Mouse (Mus musculus): ENCODE results near the gene Slc39a11. TPM values are rescaled to one million over a fixed set of nuclear protein-coding genes. Genes with fewer than 3 reads are reported as not detected.

Slc39a11 gene
- polyA plus RNA-seq, 1 experiment = 0.08 TPM

DNA sequence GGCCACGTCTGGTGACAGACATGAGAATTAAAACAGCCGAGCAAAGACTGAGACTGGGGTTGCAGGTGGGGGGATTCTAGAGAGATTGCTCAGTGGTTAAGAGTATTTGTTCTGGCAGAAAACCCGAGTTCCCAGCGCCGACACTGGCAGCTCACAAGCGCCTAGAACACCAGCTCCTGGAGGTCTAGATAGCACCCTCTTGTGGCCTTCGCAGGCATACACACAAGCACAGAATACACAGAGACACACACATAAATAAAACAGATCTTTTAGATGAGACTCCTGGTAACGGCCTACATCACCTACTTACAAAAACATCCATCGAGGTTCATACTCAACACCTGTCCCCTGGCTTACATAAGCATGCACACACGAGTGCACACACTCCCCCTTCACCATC lies 165.8 kb downstream of the Slc39a11 start:
- no peaks in the 10 kb centered on the region for H3K9me3 ChIP-seq (ENCODE audit: control insufficient read depth, low read length)
- no peaks in the 10 kb centered on the region for H3K27me3 ChIP-seq (ENCODE audit: control insufficient read depth)
- H3K4me1 ChIP-seq (ENCODE audit: control insufficient read depth) = peaks cover 31% of the 10 kb centered on the region
- no peak overlapping the region for H3K4me3 ChIP-seq (replicated peaks)
- no peak for TF ChIP-seq GATA1 (IDR thresholded peaks at IDR 0.05; ENCODE audit: low read length)
- no peak for TF ChIP-seq TAL1 (IDR thresholded peaks at IDR 0.05; ENCODE audit: low read length)
- no peaks in the 10 kb centered on the region for H3K36me3 ChIP-seq (ENCODE audit: control insufficient read depth)

DNA sequence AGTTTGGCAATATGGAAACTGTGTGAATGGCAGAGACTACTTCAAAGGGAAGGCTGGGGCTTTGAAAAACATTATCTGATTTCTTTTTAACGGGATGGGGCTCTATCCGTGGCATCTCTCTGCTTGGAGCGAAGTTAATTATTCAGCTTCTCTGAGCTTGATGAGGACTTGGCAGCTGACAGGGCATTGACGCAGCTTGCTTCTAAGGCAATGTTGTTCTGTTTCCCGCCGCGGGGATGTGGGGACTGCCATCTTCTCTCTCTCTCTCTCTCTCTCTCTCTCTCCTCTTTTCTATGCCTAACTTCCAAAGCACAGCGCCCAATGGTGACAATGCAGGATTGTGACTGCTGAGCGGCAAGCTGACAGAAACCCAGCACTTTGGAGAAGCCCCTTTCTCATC lies 172.3 kb downstream of the Slc39a11 start:
- H3K27me3 ChIP-seq (ENCODE audit: control insufficient read depth) = no peaks in the 10 kb centered on the region
- H3K4me3 ChIP-seq (replicated peaks) = no peak overlapping the region
- H3K9me3 ChIP-seq (ENCODE audit: control insufficient read depth, low read length) = no peaks in the 10 kb centered on the region
- no peaks in the 10 kb centered on the region for H3K4me1 ChIP-seq (ENCODE audit: control insufficient read depth)
- no peaks in the 10 kb centered on the region for H3K36me3 ChIP-seq (ENCODE audit: control insufficient read depth)
- no peak for TF ChIP-seq GATA1 (IDR thresholded peaks at IDR 0.05; ENCODE audit: low read length)
- TF ChIP-seq TAL1 (IDR thresholded peaks at IDR 0.05; ENCODE audit: low read length) = no peak

DNA sequence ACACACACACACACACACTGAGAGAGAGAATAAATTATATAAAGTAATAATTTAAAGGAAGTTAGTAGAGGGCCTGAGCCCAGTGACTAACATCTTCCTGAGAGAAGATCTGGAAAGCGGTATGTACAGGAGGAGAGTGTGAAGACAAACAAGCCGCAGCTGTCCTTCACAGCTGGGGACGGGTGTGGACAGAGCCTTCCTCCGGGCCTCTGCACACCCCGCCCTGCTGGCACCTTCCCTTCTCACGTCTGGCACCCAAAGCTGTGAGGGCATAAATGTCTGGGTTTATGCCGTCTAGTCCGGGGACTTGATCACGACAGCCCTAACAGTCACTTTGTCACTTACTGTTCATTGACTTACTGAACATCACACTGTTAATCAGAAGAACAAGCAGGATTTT lies 173.2 kb downstream of the Slc39a11 start:
- H3K4me3 ChIP-seq (replicated peaks) = no peak overlapping the region
- TF ChIP-seq TAL1 (IDR thresholded peaks at IDR 0.05; ENCODE audit: low read length) = no peak
- TF ChIP-seq GATA1 (IDR thresholded peaks at IDR 0.05; ENCODE audit: low read length) = no peak
- no peaks in the 10 kb centered on the region for H3K4me1 ChIP-seq (ENCODE audit: control insufficient read depth)
- H3K9me3 ChIP-seq (ENCODE audit: control insufficient read depth, low read length) = no peaks in the 10 kb centered on the region
- no peaks in the 10 kb centered on the region for H3K27me3 ChIP-seq (ENCODE audit: control insufficient read depth)
- H3K36me3 ChIP-seq (ENCODE audit: control insufficient read depth) = no peaks in the 10 kb centered on the region

DNA sequence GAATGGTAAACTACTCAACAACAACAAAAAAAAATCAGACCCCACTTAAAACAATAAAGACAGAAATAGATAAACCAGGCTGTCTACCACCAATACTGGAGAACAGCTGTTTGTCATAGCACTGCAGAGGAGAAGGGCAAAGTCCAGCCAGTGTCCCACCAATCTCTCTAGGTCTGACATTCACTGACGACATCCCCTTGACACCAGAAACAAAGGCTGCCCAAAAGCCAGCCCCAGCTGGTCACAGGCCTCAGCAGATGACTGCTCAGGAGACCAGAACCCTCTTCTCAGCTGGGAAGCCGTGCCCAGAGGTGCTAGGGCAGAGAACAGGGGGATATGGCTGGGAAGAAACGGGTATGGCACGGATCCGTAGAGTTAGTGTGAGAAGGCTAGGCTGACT lies 174.4 kb downstream of the Slc39a11 start:
- Histone ChIP-seq H3K27me3 (ENCODE audit: control insufficient read depth) (no peaks in the 10 kb centered on the region), H3K4me1 (ENCODE audit: control insufficient read depth) (no peaks in the 10 kb centered on the region), H3K4me3 (replicated peaks) (no peak overlapping the region), H3K36me3 (ENCODE audit: control insufficient read depth) (no peaks in the 10 kb centered on the region), H3K9me3 (ENCODE audit: control insufficient read depth, low read length) (no peaks in the 10 kb centered on the region)
- TF ChIP-seq TAL1 (IDR thresholded peaks at IDR 0.05; ENCODE audit: low read length) (no peak), GATA1 (IDR thresholded peaks at IDR 0.05; ENCODE audit: low read length) (no peak)

DNA sequence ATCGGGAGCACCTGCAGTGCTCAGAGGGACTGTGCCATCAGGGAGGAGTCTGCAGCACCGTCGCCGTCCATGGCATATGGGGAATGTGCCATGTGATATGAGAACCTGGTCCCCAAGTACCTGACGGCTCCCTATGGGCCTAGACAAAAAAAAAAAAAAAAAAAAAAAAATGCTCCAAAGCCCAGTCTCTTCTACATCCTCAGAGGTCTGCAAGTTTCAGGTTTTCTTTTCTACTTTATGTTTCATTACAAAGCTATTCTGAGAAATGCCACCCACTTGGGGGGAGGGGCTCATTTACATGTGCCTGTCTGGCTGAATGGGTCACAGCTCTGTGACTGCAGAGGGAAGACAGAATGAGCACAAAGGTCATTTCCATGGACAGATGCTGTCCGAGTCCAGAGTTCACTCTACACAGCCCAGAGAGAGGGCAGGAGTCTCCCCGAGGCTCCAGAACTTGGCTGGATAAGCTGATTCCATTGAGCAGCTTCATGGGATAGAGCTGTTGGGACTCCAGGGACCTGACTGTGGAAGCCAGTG lies 175.8 kb downstream of the Slc39a11 start:
- no peak for TF ChIP-seq TAL1 (IDR thresholded peaks at IDR 0.05; ENCODE audit: low read length)
- no peak for TF ChIP-seq GATA1 (IDR thresholded peaks at IDR 0.05; ENCODE audit: low read length)

DNA sequence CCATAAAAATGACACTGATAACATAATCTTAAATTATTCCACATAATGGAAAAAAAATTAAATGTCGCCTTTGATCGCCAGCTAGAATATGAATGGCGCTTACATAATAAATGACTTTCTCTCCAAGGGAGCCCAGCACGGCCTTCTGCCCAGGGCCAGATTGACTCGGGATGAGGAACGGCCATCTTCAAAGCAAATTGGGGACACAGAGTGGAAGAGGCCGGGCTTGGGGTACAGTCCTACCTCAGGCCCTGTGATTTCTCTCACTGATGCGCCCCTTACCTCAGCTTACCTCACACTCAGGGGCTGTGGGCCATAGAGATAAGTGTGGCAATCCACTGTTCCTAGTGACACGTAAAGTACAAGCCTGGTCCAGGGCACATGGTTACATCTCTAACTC lies 177.9 kb downstream of the Slc39a11 start:
- Histone ChIP-seq H3K9me3 (ENCODE audit: control insufficient read depth, low read length) (no peaks in the 10 kb centered on the region), H3K4me3 (replicated peaks) (no peak overlapping the region), H3K36me3 (ENCODE audit: control insufficient read depth) (no peaks in the 10 kb centered on the region), H3K27me3 (ENCODE audit: control insufficient read depth) (no peaks in the 10 kb centered on the region), H3K4me1 (ENCODE audit: control insufficient read depth) (no peaks in the 10 kb centered on the region)
- TF ChIP-seq TAL1 (IDR thresholded peaks at IDR 0.05; ENCODE audit: low read length) (no peak), GATA1 (IDR thresholded peaks at IDR 0.05; ENCODE audit: low read length) (no peak)

More for the DNA sequence above, 175.8 kb downstream of the Slc39a11 start:
- Histone ChIP-seq H3K27me3 (ENCODE audit: control insufficient read depth) (no peaks in the 10 kb centered on the region), H3K4me1 (ENCODE audit: control insufficient read depth) (no peaks in the 10 kb centered on the region), H3K4me3 (replicated peaks) (no peak overlapping the region), H3K36me3 (ENCODE audit: control insufficient read depth) (no peaks in the 10 kb centered on the region), H3K9me3 (ENCODE audit: control insufficient read depth, low read length) (no peaks in the 10 kb centered on the region)

DNA sequence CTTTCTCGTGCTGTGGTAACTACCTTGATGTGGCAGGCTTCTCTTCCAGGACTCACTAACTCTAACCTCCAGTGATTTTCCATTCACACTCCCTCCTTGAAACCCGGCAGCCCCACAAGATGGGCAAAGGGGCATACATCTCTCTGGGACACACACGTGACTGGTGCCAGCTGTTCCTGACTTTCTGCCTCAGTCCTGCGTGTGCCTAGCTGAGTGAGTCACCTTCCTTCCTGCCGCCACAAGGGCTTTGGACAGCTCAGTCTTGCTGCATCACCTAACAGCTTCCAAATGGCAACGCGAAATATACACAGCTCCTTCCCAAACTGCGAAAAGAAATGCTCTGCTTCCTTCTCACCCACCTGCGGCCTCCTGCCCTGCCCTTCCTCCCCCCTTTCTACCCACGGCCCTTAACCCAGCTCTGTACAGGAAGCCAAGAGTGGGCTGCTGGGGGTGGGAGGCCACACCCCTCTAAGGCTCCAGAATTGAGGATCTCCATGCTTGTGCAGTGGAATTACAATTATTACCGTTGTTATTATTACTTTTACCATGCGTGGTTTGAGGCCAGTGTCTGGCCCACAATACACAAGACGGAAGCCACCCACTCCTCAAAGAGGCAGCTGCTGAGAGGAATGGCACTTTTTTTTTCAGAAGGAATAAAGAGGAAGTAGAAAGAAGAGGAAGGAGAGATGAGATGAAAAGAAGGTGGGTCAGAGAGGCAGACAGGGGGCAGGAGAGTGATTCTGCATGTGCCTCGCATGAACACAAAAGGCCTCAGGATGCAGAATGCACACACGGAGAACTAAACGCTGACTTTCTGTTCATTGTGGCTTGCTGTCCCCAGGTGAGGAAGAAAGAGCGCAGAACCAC lies 179.7 kb downstream of the Slc39a11 start:
- no peaks in the 10 kb centered on the region for H3K27me3 ChIP-seq (ENCODE audit: control insufficient read depth)
- no peak overlapping the region for H3K4me3 ChIP-seq (replicated peaks)
- H3K36me3 ChIP-seq (ENCODE audit: control insufficient read depth) = no peaks in the 10 kb centered on the region
- no peaks in the 10 kb centered on the region for H3K9me3 ChIP-seq (ENCODE audit: control insufficient read depth, low read length)
- H3K4me1 ChIP-seq (ENCODE audit: control insufficient read depth) = no peaks in the 10 kb centered on the region
- TF ChIP-seq TAL1 (IDR thresholded peaks at IDR 0.05; ENCODE audit: low read length) = no peak
- TF ChIP-seq GATA1 (IDR thresholded peaks at IDR 0.05; ENCODE audit: low read length) = no peak

DNA sequence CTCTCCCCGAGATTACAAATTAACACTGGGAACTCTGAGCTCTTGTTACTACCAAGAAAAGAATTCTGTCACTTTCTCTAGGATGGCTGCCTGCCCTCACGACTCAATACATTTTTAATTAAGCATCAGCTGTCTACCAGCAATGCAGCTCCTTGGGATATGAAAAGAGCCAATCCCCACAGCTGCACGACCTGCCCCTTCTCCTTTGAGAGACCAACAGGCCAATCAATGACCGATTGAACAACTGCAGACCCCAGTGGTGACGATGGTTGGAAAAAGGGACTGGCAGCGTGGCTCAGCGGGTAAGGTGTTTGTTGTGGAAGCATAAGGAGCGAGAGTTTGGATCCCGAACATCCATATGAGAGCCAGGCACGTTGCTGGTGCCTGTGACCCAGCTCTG lies 181.9 kb downstream of the Slc39a11 start:
- H3K9me3 ChIP-seq (ENCODE audit: control insufficient read depth, low read length) = no peaks in the 10 kb centered on the region
- TF ChIP-seq TAL1 (IDR thresholded peaks at IDR 0.05; ENCODE audit: low read length) = no peak
- no peak for TF ChIP-seq GATA1 (IDR thresholded peaks at IDR 0.05; ENCODE audit: low read length)
- no peaks in the 10 kb centered on the region for H3K4me1 ChIP-seq (ENCODE audit: control insufficient read depth)
- H3K4me3 ChIP-seq (replicated peaks) = no peak overlapping the region
- H3K36me3 ChIP-seq (ENCODE audit: control insufficient read depth) = no peaks in the 10 kb centered on the region
- H3K27me3 ChIP-seq (ENCODE audit: control insufficient read depth) = no peaks in the 10 kb centered on the region

DNA sequence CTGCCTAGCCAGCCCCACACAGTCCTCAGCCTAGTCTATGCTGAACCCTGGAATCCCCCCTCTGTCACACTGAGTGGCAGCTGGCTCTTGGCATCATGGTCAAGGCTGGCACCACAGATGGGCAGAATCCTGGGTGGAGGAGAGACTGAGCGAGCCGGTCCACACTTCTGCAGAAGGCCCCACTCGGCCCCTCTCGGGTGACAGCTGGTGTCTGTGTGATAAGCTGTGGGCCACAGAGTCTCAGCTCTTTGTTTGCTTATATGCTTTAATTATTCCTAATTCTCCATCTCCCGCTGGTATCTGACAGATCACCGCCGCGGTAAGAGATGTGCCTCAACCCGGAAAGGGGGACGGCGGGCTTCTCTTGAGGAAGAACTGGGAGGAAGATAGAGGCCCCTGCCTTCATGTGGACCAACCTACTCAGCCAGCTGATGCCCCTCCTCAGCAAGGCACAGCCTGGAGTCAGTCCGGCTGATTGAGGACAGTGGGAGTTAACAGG lies 182.5 kb downstream of the Slc39a11 start:
- no peak overlapping the region for H3K4me3 ChIP-seq (replicated peaks)
- no peaks in the 10 kb centered on the region for H3K36me3 ChIP-seq (ENCODE audit: control insufficient read depth)
- TF ChIP-seq TAL1 (IDR thresholded peaks at IDR 0.05; ENCODE audit: low read length) (no peak), GATA1 (IDR thresholded peaks at IDR 0.05; ENCODE audit: low read length) (no peak)
- no peaks in the 10 kb centered on the region for H3K4me1 ChIP-seq (ENCODE audit: control insufficient read depth)
- no peaks in the 10 kb centered on the region for H3K27me3 ChIP-seq (ENCODE audit: control insufficient read depth)
- H3K9me3 ChIP-seq (ENCODE audit: control insufficient read depth, low read length) = no peaks in the 10 kb centered on the region
